Mouse (Mus musculus) embryonic fibroblast, embryonic 13.5 days (primary cell): ENCODE data around the gene Upp2. TPM values are rescaled to one million over a fixed set of nuclear protein-coding genes. Genes with fewer than 3 reads are reported as not detected.
A peak's percentile ranks its signal among the peaks of the same experiment; 100 is the strongest.

Source experiments
- H3K27ac ChIP-seq: 2 replicates; pipeline ENCODE4 v1.5.1; 2012; ENCODE audit warnings: low read length, control low read depth, inconsistent platforms; ENCODE audit not compliant: insufficient read depth
- H3K4me1 ChIP-seq: 2 replicates; pipeline ENCODE4 v1.6.1; 2011; ENCODE audit warnings: low read length; ENCODE audit not compliant: control insufficient read depth, insufficient read depth
- H3K4me3 ChIP-seq: 2 replicates; pipeline ENCODE4 v1.5.1; 2011; ENCODE audit warnings: mild to moderate bottlenecking, control low read depth, low read length; ENCODE audit not compliant: insufficient read depth
- CTCF ChIP-seq: IDR thresholded peaks from 2 replicates; pipeline ENCODE4 v1.5.1; 2011; ENCODE audit warnings: mild to moderate bottlenecking, control low read depth, low read length, moderate library complexity, borderline replicate concordance; ENCODE audit not compliant: insufficient read depth
- POLR2A ChIP-seq: IDR thresholded peaks from 2 replicates; pipeline ENCODE4 v1.6.1; 2011; ENCODE audit warnings: low read depth, mild to moderate bottlenecking, control low read depth, low read length, moderate library complexity
- polyA plus RNA-seq: library from polyadenylated mRNA; stranded (reverse); fragments of >200 nt; gene quantifications from 2 replicates; pipeline ENCODE4 v1.2.4, GENCODE M21; 2011; ENCODE audit warnings: low read depth; ENCODE audit not compliant: missing spikeins, insufficient read length

Upp2 gene
- polyA plus RNA-seq, 1 experiment, result 6.2 TPM

GRCm38 (mm10) chr2:58629440-58629839, 62.3 kb downstream of the Upp2 start:
- H3K4me3 ChIP-seq, result no peak overlapping the region
- no peak overlapping the region for H3K27ac ChIP-seq
- TF ChIP-seq POLR2A, result no peak
- no peak for TF ChIP-seq CTCF
- H3K4me1 ChIP-seq, result no peaks in the 10 kb centered on the region

- TF ChIP-seq CTCF, result no peak
- no peak for TF ChIP-seq POLR2A
- H3K27ac ChIP-seq, result no peak overlapping the region
- no peak overlapping the region for H3K4me3 ChIP-seq
- no peaks in the 10 kb centered on the region for H3K4me1 ChIP-seq
These were observed 66.7 kb downstream of the Upp2 start for GRCm38 (mm10) chr2:58633791-58634190.

GRCm38 (mm10) chr2:58641761-58642555, 74.9 kb downstream of the Upp2 start:
- Histone ChIP-seq H3K4me3 (no peak overlapping the region), H3K4me1 (no peaks in the 10 kb centered on the region), H3K27ac (no peak overlapping the region)
- TF ChIP-seq POLR2A (no peak), CTCF (no peak)

- Histone ChIP-seq H3K4me1 (no peaks in the 10 kb centered on the region), H3K27ac (no peak overlapping the region), H3K4me3 (no peak overlapping the region)
- TF ChIP-seq CTCF (no peak), POLR2A (no peak)
These were observed 78.6 kb downstream of the Upp2 start for GRCm38 (mm10) chr2:58645667-58646066.

GRCm38 (mm10) chr2:58655169-58655568, 88.1 kb downstream of the Upp2 start:
- Histone ChIP-seq H3K4me1 (no peaks in the 10 kb centered on the region), H3K27ac (no peak overlapping the region), H3K4me3 (no peak overlapping the region)
- TF ChIP-seq CTCF (no peak), POLR2A (no peak)

GRCm38 (mm10) chr2:58656959-58657358, 89.9 kb downstream of the Upp2 start:
- TF ChIP-seq CTCF, result no peak
- TF ChIP-seq POLR2A, result no peak
- Histone ChIP-seq H3K4me3 (no peak overlapping the region), H3K27ac (no peak overlapping the region), H3K4me1 (no peaks in the 10 kb centered on the region)

- Histone ChIP-seq H3K4me3 (no peak overlapping the region), H3K4me1 (no peaks in the 10 kb centered on the region), H3K27ac (no peak overlapping the region)
- peak; percentile 12; the same call in 1 of the 2 replicates for TF ChIP-seq CTCF
- TF ChIP-seq POLR2A, result no peak
These were observed 90.8 kb downstream of the Upp2 start for GRCm38 (mm10) chr2:58657855-58658254.

GRCm38 (mm10) chr2:58660591-58660990, 93.5 kb downstream of the Upp2 start:
- H3K27ac ChIP-seq, result no peak overlapping the region
- H3K4me1 ChIP-seq, result no peaks in the 10 kb centered on the region
- H3K4me3 ChIP-seq, result no peak overlapping the region
- TF ChIP-seq CTCF, result no peak
- TF ChIP-seq POLR2A, result no peak

GRCm38 (mm10) chr2:58661116-58661515, 94.0 kb downstream of the Upp2 start:
- no peak for TF ChIP-seq POLR2A
- TF ChIP-seq CTCF, result no peak
- H3K27ac ChIP-seq, result no peak overlapping the region
- H3K4me3 ChIP-seq, result no peak overlapping the region
- no peaks in the 10 kb centered on the region for H3K4me1 ChIP-seq

- H3K4me3 ChIP-seq, result no peak overlapping the region
- no peaks in the 10 kb centered on the region for H3K4me1 ChIP-seq
- TF ChIP-seq CTCF (no peak), POLR2A (no peak)
- no peak overlapping the region for H3K27ac ChIP-seq
These were observed 95.6 kb downstream of the Upp2 start for GRCm38 (mm10) chr2:58662661-58663060.
